Mouse (Mus musculus): ENCODE data around the gene Fam228b. TPM values are rescaled to one million over a fixed set of nuclear protein-coding genes. Genes with fewer than 3 reads are reported as not detected.
"Not testable (repeated sequence)": the region's sequence is repeated elsewhere in the genome, so short reads cannot be mapped to it uniquely, and the experiment has no call there.

Gene Fam228b
- total RNA-seq, 2 experiments from 2014 or later, result 20.2 to 20.5 TPM

DNA sequence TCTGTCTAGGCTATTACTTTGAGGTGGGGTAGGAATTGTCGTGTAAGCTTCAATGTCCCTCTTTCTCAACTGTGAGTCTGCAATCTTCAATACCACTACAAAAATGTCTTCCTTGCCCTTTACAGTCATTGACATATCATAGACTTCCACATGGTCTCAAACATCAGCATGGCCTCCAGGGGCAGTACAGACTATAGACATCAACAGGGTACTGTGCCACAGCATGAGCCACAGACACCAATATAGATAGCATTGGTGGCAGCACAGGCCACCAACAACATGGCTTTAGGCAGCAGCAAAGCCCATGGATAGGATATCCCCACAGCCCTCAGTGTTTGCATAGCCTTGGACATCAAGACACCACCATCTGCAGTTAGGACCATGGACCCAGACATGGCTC is 12.2 kb upstream of the Fam228b start:
- no peak for TF ChIP-seq CTCF (IDR thresholded peaks at IDR 0.05)
- intact Hi-C loops (cut with DNase I), result no loop called here
- H3K4me3 ChIP-seq, result no peak overlapping the region
- DNase-seq (ENCODE audit: extremely low spot score in 1 of 2, low spot score in 2 of 2), result no peak
- H3K27ac ChIP-seq, result no peak overlapping the region

DNA sequence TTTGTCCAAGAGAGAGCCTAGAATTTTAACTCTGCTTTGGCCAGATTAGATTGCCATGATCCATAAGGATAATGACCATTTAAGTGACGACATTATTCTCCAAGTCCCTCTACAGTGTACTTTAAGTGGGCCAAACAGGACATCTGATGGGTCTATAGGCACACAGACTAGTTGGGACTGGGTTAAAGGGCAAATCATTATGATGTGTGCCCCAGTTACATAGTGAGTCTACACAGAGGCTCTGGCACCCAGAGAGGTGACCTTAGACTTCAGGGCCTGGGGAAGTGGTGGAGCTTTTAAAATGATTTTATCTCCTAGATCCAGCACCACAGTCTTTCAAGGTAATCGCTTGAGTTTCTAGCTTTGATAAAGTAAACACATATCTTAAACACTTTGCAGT is 11.2 kb upstream of the Fam228b start:
- Histone ChIP-seq H3K4me3 (no peak overlapping the region), H3K27ac (no peak overlapping the region)
- intact Hi-C loops (cut with DNase I), result no loop called here
- no peak for DNase-seq (ENCODE audit: extremely low spot score in 1 of 2, low spot score in 2 of 2)
- TF ChIP-seq CTCF (IDR thresholded peaks at IDR 0.05), result no peak

DNA sequence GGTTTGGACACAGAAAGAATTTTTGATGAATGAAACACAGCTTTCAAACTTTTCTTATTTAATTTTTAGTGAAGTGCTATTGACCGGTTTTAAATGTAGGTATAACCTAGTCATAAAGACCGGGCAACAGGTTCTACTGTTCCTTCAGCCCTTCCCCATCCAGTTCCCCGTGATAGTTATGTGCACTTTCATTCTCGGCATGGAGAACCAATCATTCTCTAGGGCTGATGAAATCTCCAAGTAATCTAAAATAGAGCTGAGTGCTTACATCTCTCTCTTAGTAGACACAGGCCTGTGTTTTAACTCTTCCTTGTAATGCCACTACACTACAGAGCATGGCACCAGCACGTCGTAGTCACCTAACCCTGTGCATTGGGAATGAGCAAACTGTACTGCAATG is 8.7 kb upstream of the Fam228b start:
- DNase-seq (ENCODE audit: extremely low spot score in 1 of 2, low spot score in 2 of 2), result no peak
- TF ChIP-seq CTCF (IDR thresholded peaks at IDR 0.05), result no peak
- intact Hi-C loops (cut with DNase I), result no loop called here
- Histone ChIP-seq H3K4me3 (no peak overlapping the region), H3K27ac (no peak overlapping the region)

DNA sequence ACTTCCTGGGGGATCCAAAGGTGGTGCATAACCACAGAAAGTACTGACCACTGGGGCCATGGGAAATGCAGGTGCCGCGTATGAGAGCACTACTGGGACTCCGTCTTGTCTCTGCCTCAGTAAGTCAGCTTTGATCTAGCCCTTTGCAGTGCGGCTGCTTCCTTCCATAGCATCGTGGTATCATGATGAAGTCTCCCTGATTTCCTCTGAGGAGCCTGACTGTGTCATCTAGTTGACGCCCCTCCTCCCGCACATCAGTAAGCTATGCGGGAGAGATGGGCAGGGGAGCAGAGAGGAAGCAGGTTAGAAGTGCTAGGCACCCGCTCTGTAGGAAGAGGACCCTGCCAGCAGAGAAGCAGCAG is 6.5 kb upstream of the Fam228b start:
- DNase-seq (ENCODE audit: extremely low spot score in 1 of 2, low spot score in 2 of 2), result no peak
- no peak overlapping the region for H3K4me3 ChIP-seq
- H3K27ac ChIP-seq, result no peak overlapping the region
- no peak for TF ChIP-seq CTCF (IDR thresholded peaks at IDR 0.05)
- intact Hi-C loops (cut with DNase I), result no loop called here

DNA sequence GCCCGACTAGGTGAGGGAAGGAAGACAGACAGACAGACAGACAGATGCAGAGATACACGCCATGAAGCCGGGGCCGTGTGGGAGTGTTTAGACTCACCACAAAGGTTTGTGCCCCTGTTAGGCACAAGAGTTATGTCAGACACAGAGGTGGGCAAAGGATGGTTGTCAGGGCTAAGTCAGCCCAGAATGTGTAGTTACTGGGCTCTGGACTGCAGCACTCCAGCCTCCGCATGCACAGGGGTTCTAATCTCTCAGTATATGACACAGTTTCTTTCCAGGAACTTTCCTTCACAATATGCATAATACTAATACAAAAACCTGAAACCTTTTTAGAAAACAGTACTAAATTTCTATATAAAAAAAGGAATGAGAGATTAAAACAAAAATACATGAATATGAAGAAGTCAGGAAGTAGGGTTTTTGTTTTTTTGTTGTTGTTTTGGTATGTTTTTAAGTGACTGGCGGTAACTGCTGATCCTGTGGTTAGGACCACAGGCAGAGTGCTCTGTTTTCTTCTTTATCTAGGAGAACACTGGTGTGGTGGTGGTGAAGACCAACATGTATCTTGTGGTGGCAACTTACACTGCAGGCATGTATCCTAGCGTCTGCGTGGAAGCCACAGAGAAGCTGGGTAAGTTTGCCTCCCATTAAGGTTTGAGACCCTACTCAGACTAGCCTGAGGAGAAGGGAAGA is 6.0 kb upstream of the Fam228b start:
- Histone ChIP-seq H3K4me3 (no peak overlapping the region), H3K27ac (no peak overlapping the region)
- TF ChIP-seq CTCF (IDR thresholded peaks at IDR 0.05), result no peak
- DNase-seq (ENCODE audit: extremely low spot score in 1 of 2, low spot score in 2 of 2), result no peak
- intact Hi-C loops (cut with DNase I), result no loop called here

DNA sequence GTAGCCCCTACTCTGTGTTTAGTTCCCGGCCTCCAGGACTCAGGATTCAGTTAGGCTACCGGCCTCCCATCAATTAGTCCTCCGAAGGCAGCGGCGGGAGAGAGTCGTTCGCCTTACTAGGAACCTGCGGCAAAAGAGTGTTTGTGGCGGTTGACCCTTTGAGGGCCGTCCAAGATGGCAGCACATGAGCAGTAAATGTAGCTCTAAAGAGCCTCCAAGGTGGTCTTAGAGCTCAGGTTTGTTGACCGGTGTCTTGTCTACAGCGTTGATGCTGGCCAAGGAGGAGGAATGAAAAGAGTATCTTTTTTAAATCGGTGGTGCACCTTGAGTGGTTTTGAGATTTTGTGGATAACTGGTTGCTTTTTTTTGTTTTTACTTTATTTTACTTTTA is 261 bp upstream of the Fam228b start:
- no peak for TF ChIP-seq CTCF (IDR thresholded peaks at IDR 0.05)
- intact Hi-C loops (cut with DNase I), result loop anchor here (2.0 to 5.0 kb wide), 6 partner anchors 47 to 197 kb away; partner anchors contain the start of genes Gm3625, Itsn2, Sf3b6 and Ubxn2a
- Histone ChIP-seq H3K27ac (peak overlapping the region; percentile 98), H3K4me3 (peak overlapping the region; percentile 73)
- DNase-seq (ENCODE audit: extremely low spot score in 1 of 2, low spot score in 2 of 2), result no peak

DNA sequence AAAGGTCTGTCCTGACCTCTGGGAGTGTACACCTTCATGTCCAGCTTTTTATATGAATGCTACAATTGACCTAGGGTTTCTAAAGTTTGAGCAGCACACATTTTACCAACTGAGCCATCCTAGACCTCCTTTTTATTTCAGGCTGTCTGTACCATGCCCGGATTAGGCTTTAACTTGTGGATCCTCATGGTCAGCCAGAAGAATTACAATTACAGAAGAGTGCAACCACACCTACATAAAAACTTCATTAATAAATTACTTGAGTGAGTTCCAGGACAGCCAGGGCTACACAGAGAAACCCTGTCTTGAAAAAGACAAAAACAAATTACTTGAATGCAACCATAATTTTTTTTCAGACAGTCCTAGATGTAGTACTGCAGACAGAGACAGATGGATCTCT is 12.0 kb downstream of the Fam228b start:
- TF ChIP-seq CTCF (IDR thresholded peaks at IDR 0.05), result no peak
- no peak overlapping the region for H3K27ac ChIP-seq
- no peak overlapping the region for H3K4me3 ChIP-seq
- intact Hi-C loops (cut with DNase I), result no loop called here
- no peak for DNase-seq (ENCODE audit: extremely low spot score in 1 of 2, low spot score in 2 of 2)

DNA sequence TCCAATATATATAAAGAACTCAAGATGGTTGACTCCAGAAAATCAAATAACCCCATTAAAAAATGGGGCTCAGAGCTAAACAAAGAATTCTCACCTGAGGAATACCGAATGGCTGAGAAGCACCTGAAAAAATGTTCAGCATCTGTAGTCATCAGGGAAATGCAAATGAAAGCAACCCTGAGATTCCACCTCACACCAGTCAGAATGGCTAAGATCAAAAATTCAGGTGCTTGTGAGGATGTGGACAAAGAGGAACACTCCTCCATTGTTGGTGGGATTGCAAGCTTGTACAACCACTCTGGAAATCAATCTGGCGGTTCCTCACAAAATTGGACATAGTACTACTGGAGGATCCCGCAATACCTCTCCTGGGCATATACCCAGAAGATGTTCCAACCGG is 14.6 kb downstream of the Fam228b start:
- H3K4me3 ChIP-seq; H3K27ac ChIP-seq; DNase-seq (ENCODE audit: extremely low spot score in 1 of 2, low spot score in 2 of 2); intact Hi-C loops (cut with DNase I): not testable (repeated sequence)

DNA sequence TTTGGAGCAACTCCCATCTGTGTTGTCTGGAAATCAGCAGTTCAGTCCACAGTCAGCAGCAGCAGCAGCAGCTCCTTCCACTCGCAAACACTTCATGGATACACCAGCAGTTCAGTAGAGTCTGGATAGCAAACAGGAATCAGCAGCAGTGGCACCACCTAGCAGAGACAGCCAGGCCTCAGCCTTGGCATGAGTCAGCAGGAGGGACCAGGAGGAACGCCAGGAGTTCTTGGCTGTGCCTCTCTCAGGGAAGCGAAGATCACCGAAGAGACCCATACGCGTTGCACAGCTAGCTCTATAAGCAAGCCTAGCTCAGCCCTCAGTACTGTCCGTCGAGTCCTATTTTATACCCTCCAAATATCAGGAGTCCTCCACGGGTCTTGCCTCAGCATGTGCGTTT is 24.6 kb downstream of the Fam228b start:
- TF ChIP-seq CTCF (IDR thresholded peaks at IDR 0.05), result no peak
- no peak for DNase-seq (ENCODE audit: extremely low spot score in 1 of 2, low spot score in 2 of 2)
- intact Hi-C loops (cut with DNase I), result no loop called here
- Histone ChIP-seq H3K27ac (no peak overlapping the region), H3K4me3 (no peak overlapping the region)

DNA sequence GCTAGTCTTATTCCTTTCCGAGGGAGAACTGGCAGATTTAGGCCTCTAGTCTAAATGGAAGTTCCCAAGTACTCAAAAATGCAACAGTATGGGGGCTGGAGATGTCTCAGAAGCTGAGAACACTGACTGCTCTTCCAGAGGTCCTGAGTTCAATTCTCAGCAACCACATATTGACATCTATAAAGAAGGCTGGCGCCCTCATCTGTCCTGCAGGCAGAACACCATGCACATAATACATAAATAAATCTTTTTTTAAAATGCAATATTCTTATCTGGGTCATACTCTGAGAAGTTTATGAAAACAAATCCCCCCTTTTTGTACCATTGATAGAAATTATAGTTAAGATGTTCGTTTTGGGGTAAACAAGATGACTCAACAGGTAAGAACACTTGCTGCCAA is 26.9 kb downstream of the Fam228b start:
- TF ChIP-seq CTCF (IDR thresholded peaks at IDR 0.05), result peak; percentile 19
- Histone ChIP-seq H3K4me3 (no peak overlapping the region), H3K27ac (no peak overlapping the region)
- intact Hi-C loops (cut with DNase I), result no loop called here
- no peak for DNase-seq (ENCODE audit: extremely low spot score in 1 of 2, low spot score in 2 of 2)

DNA sequence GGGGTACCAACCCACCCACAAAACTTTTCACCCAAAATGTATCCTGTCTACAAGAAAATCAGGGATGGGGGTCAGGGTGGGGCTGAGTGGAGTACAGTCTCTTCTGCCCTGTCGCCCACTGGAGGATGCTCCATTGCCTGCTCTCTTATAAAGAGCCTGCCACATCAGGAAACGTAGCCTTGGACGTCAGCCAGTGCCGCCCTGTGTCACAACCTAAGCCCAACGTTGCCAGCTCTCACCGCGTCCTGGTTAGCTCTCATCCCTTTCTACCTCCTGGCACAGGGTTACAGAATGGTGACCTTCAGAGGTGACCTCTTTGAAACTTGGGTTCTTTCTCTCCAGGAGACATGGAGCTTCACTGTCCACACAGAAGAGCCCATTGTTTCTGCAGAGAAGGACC is 28.2 kb downstream of the Fam228b start:
- Histone ChIP-seq H3K4me3 (no peak overlapping the region), H3K27ac (no peak overlapping the region)
- no peak for DNase-seq (ENCODE audit: extremely low spot score in 1 of 2, low spot score in 2 of 2)
- no peak for TF ChIP-seq CTCF (IDR thresholded peaks at IDR 0.05)
- intact Hi-C loops (cut with DNase I), result no loop called here

DNA sequence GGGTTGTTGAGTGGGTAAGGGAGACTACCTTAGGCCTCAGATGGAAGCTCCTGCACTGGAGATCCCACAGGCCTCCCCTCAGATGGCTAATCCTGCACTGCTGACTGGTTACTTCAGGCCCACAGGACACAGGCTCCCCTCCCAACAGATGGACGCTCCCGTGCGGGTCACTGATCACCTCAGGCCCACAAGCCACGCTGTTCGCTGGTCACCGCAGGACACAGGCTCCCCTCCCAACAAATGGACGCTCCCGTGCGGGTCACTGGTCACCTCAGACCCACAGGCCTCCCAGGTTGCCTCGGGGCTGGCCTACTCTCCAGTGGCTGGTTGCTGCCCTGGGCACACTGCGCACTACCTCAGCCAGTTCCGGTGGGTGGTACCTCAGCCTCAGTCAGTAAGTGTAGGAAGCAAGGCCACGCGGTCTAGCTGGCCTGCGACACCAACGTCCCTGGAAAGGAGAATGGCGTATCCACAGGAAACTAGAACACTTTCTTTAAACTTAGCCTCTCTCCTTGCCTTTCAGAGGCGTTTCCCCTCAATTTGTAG is 31.0 kb downstream of the Fam228b start, which contains the start of gene Fam228a:
Gene Fam228a (minus strand): TSS at position 400 of the 546 bp plus-strand sequence.
- intact Hi-C loops (cut with DNase I), result no loop called here
- no peak within 1 kb of the TSS for H3K4me3 ChIP-seq
- no peak for TF ChIP-seq CTCF (IDR thresholded peaks at IDR 0.05)
- no peak for DNase-seq (ENCODE audit: extremely low spot score in 1 of 2, low spot score in 2 of 2)
- no peak within 1 kb of the TSS for H3K27ac ChIP-seq

DNA sequence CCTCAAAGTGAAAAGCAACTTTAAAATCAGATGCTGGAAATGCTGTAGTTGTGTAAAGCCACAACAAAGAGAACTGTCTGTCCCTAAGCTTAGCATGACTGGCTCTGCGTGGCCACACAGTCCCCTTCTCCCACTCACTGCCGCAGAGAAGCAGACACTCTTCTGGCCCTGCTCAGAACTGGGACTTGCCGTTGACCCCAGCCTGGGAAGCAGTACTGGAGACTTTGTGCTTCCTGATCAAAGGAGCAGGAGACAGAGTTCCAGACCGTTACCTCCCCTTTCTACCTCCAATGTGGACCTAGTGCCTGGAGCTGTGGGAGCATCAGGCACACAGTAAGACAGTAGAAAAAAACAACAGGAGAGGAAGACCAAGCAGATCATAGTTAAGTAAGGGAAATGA is 36.7 kb downstream of the Fam228b start:
- no peak for DNase-seq (ENCODE audit: extremely low spot score in 1 of 2, low spot score in 2 of 2)
- Histone ChIP-seq H3K4me3 (no peak overlapping the region), H3K27ac (no peak overlapping the region)
- intact Hi-C loops (cut with DNase I), result no loop called here
- TF ChIP-seq CTCF (IDR thresholded peaks at IDR 0.05), result no peak

All from left cerebral cortex, adult 2 months (tissue).